Mouse (Mus musculus) liver, postnatal 0 days (tissue): ENCODE results near the gene Tnpo1.

Experiments used
- CTCF ChIP-seq: sonication (generic); IDR thresholded peaks from 2 replicates; pipeline ENCODE4 v1.5.1; 2016; ENCODE audit warnings: antibody characterized with exemption, low read depth
- EP300 ChIP-seq: IDR thresholded peaks from 2 replicates; pipeline ENCODE4 v1.6.1; 2016; ENCODE audit warnings: antibody characterized with exemption, low read depth, mild to moderate bottlenecking

DNA sequence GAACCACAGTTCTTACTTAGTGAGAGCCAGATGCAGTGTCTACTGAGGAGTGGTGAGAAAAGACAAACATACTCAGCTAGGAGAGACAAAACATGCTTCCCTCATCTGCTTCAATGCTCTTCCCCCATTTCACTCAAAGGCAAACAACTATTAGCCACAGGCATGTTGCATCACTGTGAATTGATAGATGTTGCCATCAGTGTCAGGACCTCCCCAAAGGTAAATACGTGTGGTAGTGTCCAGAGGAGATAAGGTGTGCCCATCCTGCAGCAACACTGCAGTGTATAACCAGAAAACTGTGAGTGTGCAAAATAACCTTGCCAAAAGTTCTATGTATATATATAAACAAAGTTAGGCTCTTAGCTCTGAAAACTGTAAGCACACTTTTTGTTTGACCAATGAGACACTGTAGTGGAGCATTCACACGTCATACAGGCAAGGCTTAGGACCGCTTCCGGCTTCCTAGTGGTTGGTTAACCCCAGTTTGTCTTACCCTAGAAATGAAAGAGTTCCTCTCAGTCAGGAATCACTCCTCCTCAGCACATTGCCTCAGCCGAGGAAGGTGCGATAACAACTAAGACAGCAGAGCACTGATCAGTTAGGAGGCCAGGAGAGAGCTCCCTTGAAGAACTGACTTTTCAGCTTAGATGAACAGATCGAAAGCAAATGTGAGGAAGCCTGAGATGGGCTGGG lies 29.6 kb downstream of the Tnpo1 start:
- TF ChIP-seq CTCF = no peak
- TF ChIP-seq EP300 = no peak
